12 mouse cellular contexts compared by ENCODE assay signal in the genomic region with DNA sequence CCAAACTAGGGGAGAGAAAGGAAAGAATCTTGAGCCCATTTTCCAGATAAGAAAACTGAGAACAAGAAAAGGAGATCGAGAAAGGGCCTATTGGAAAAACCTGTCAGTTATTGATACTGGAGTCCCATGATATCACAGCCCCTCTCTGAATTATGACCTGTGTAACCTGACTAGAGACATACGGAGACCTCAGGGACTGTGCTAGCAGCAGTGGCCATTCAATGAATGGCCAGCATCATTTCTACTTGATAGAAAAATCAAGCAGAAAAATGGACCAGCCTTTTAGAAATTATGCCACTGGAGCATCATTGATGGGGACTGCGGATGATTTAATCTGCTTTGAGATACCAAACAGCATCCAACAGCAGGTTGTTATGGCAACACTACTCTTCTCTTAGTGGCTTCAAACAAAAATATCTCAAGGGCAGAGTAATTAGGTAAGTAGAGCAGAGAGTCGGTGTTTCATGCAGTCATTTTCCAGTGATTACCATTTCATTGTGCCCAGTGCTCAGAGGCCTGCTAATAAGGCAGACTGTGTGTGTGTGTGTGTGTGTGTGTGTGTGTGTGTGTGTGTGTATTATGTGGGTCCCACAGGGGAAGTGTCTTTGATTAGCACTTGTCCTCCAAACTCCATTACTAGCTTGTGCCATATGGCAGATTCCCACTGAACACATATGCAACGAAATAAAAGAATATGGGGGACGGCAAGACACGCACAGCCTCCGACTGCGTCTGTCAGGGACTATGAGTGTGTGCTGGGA. TPM values are rescaled to one million over a fixed set of nuclear protein-coding genes. Genes with fewer than 3 reads are reported as not detected.
A peak's percentile ranks its signal among the peaks of the same experiment; 100 is the strongest.
DNase-seq lines count a peak whose midpoint lies in the region; ATAC-seq and TF ChIP-seq lines count a peak whose summit lies in the region.
"Had no signal": no experiment of that assay in that cellular context is flagged by ENCODE, and none has a peak within 500 bp of the region (broad histone marks: within the 10 kb centered on the region; RNA-seq: fewer than 3 reads in every experiment).

No protein-coding gene starts in this region.

- no peak overlapping the region for H3K9ac ChIP-seq in forebrain, embryonic 16.5 days (replicated peaks; ENCODE audit: low read depth, low read length)
- H3K9ac ChIP-seq in neural tube, embryonic 14.5 days (replicated peaks; ENCODE audit: low read depth, low read length) = no peak overlapping the region
- H3K9ac ChIP-seq: stomach, embryonic 15.5 days had no signal

- no peak for TF ChIP-seq CTCF in left cerebral cortex, adult 2 months (IDR thresholded peaks at IDR 0.05)

- no peak overlapping the region for H3K4me2 ChIP-seq in forebrain, embryonic 16.5 days (ENCODE audit: low read length)
- H3K4me2 ChIP-seq in neural tube, embryonic 14.5 days (ENCODE audit: low read depth, low read length) = no peak overlapping the region
- H3K4me2 ChIP-seq: stomach, embryonic 15.5 days had no signal

- peak in 1 of 2 experiments; percentile 35 for DNase-seq in left cerebral cortex, adult 2 months (ENCODE audit: extremely low spot score in 1 of 2, low spot score in 2 of 2)
- DNase-seq in left cerebral cortex, postnatal 4 days = no peak
- peak; percentile 43 for DNase-seq in layer of hippocampus, adult 9-10 months (ENCODE audit: low spot score)
- no peak for DNase-seq in heart, postnatal 4 days
- no peak for DNase-seq in gastrocnemius, postnatal 10 days
- DNase-seq: kidney, postnatal 14 days; liver had no signal

- 0 out of 2 replicates have a peak, but pooled peaks cover 5% of the 10 kb centered on the region for H3K4me1 ChIP-seq in forebrain, embryonic 16.5 days (replicated peaks; ENCODE audit: control insufficient read depth, insufficient read depth, low read length)
- H3K4me1 ChIP-seq in neural tube, embryonic 14.5 days (ENCODE audit: control insufficient read depth, insufficient read depth, low read length) = no peaks in the 10 kb centered on the region
- H3K4me1 ChIP-seq: stomach, embryonic 15.5 days had no signal

- H3K36me3 ChIP-seq in forebrain, embryonic 16.5 days (ENCODE audit: control insufficient read depth, insufficient read depth) = no peaks in the 10 kb centered on the region
- no peaks in the 10 kb centered on the region for H3K36me3 ChIP-seq in neural tube, embryonic 14.5 days (ENCODE audit: control insufficient read depth, insufficient read depth, low read length)
- H3K36me3 ChIP-seq: stomach, embryonic 15.5 days had no signal

- H3K4me3 ChIP-seq in left cerebral cortex, adult 2 months = no peak overlapping the region
- no peak overlapping the region for H3K4me3 ChIP-seq in forebrain, embryonic 16.5 days (replicated peaks; ENCODE audit: low read length)
- no peak overlapping the region for H3K4me3 ChIP-seq in neural tube, embryonic 14.5 days (ENCODE audit: low read depth, low read length)
- H3K4me3 ChIP-seq: stomach, embryonic 15.5 days had no signal

- 45% methylated on average over 9 of the region's 9 CpGs for whole genome bisulfite sequencing in forebrain, embryonic 16.5 days
- 37% methylated on average over 9 of the region's 9 CpGs for WGBS in neural tube, embryonic 14.5 days

- ATAC-seq in forebrain, embryonic 16.5 days = peak; percentile 84
- ATAC-seq in neural tube, embryonic 14.5 days (ENCODE audit: low read depth) = peak; percentile 91
- no peak for ATAC-seq in monocyte, adult 5-6 weeks (replicated peaks; ENCODE audit: insufficient number of reproducible peaks, low FRiP score, low TSS enrichment, poor library complexity, severe bottlenecking)

- H3K27me3 ChIP-seq in forebrain, embryonic 16.5 days (replicated peaks; ENCODE audit: control insufficient read depth, insufficient read depth, low read length) = no peaks in the 10 kb centered on the region
- H3K27me3 ChIP-seq in neural tube, embryonic 14.5 days (ENCODE audit: control insufficient read depth, insufficient read depth, low read length) = no peaks in the 10 kb centered on the region
- H3K27me3 ChIP-seq: stomach, embryonic 15.5 days had no signal

- H3K27ac ChIP-seq in left cerebral cortex, adult 2 months = peak overlapping the region; percentile 41; the same call in 1 of the 2 replicates
- 0 out of 2 replicates have a peak overlapping the region, but pooled peaks have one; percentile 51 for H3K27ac ChIP-seq in forebrain, embryonic 16.5 days (ENCODE audit: low read length)
- peak overlapping the region; percentile 13; the same call in 1 of the 2 replicates for H3K27ac ChIP-seq in neural tube, embryonic 14.5 days (ENCODE audit: low read depth, low read length)
- H3K27ac ChIP-seq: stomach, embryonic 15.5 days had no signal

- intact Hi-C loops in left cerebral cortex, adult 2 months (cut with DNase I) = loop anchor here (5.0 kb wide), 2 partner anchors 38 to 118 kb away; no protein-coding TSS in a partner anchor
- intact Hi-C loops in left cerebral cortex, postnatal 4 days (cut with DNase I) = no loop called here

- H3K9me3 ChIP-seq in forebrain, embryonic 16.5 days (ENCODE audit: control insufficient read depth, low read length) = no peaks in the 10 kb centered on the region
- no peaks in the 10 kb centered on the region for H3K9me3 ChIP-seq in neural tube, embryonic 14.5 days (ENCODE audit: control insufficient read depth, low read length)
- H3K9me3 ChIP-seq: stomach, embryonic 15.5 days had no signal

RNA-seq across cellular contexts. Expression of a gene that starts 16.6 kb away (rescaled TPM):
- 100 to 1,000 TPM; 424 to 452 TPM for total RNA-seq in left cerebral cortex, adult 2 months (2021)
- 10 to 100 TPM; 88.6 to 95.3 TPM for total RNA-seq in left cerebral cortex, postnatal 4 days (2021)
- 64.1 and 89.6 TPM in 2 replicates for polyA plus RNA-seq in forebrain, embryonic 16.5 days (2015; fragmentation: Nextera tagmentation; extraction: Ambion mirVana)
- polyA plus RNA-seq in neural tube, embryonic 14.5 days (2014; fragmentation: Nextera tagmentation; extraction: Ambion mirVana) = 83.9 and 109 TPM in 2 replicates
- 1 to 10 TPM; 7.3 to 9.8 TPM for total RNA-seq in heart, postnatal 4 days (2021)
- not detected in 3 replicates for total RNA-seq in monocyte, adult 5-6 weeks (2017)
- total RNA-seq in gastrocnemius, postnatal 10 days (2021) = 1 to 10 TPM; 7.9 to 8.2 TPM
- total RNA-seq: granulocyte monocyte progenitor cell, adult 5-6 weeks had no signal

Comparison
In these comparisons a context has a peak if more than half of its experiments do, and no peak if none do; other contexts are left out.
1. RNA of a gene that starts 16.6 kb away (total RNA-seq): 424 to 452 TPM in left cerebral cortex, adult 2 months and 88.6 to 95.3 TPM in left cerebral cortex, postnatal 4 days; 7.3 to 9.8 TPM in heart, postnatal 4 days, 7.9 to 8.2 TPM in gastrocnemius, postnatal 10 days and not detected in monocyte, adult 5-6 weeks; every median in the first group is over 4 times any median in the second.
2. Peak in every context shown above with its lines, with median percentiles within 50 percentile points of each other: H3K27ac ChIP-seq.